Mouse (Mus musculus) yolk sac, embryonic 10.5 days (tissue): ENCODE measurements around the gene Mrpl54.
"Not testable (repeated sequence)": the region's sequence is repeated elsewhere in the genome, so short reads cannot be mapped to it uniquely, and the experiment has no call there.

ENCODE experiments used
- DNase-seq: peaks from one replicate; pipeline ENCODE4 v3.0.0-alpha.2; 2017; ENCODE audit warnings: low spot score

The Mrpl54 gene

GRCm38 (mm10) chr10:81229735-81230437 is 36.8 kb downstream of the Mrpl54 start:
- DNase-seq, result no peak

- DNase-seq, result not testable (repeated sequence)
Measured at GRCm38 (mm10) chr10:81223731-81224130, 43.0 kb downstream of the Mrpl54 start.

- DNase-seq, result no peak
Measured at GRCm38 (mm10) chr10:81221402-81222015, 45.2 kb downstream of the Mrpl54 start.

GRCm38 (mm10) chr10:81217964-81218363 is 48.8 kb downstream of the Mrpl54 start:
- no peak for DNase-seq

GRCm38 (mm10) chr10:81217267-81217666 is 49.5 kb downstream of the Mrpl54 start:
- DNase-seq, result not testable (repeated sequence)

- no peak for DNase-seq
Measured at GRCm38 (mm10) chr10:81216810-81217209, 49.9 kb downstream of the Mrpl54 start.

- DNase-seq, result no peak
Measured at GRCm38 (mm10) chr10:81216260-81216659, 50.5 kb downstream of the Mrpl54 start.
